Mouse (Mus musculus): ENCODE measurements around the gene Fxyd4. TPM values are rescaled to one million over a fixed set of nuclear protein-coding genes. Genes with fewer than 3 reads are reported as not detected.

Fxyd4 gene
- polyA plus RNA-seq, 1 experiment from 2014 or later: 3.1 TPM

- H3K4me1 ChIP-seq: peaks cover 2% of the 10 kb centered on the region; the same call in 1 of the 2 replicates
- WGBS: 81% methylated on average over 17 of the region's 17 CpGs
- no peak for ATAC-seq (ENCODE audit: low FRiP score)
- H3K4me2 ChIP-seq (replicated peaks): no peak within 1 kb of the TSS
- no peak within 1 kb of the TSS for H3K4me3 ChIP-seq
- H3K9me3 ChIP-seq (replicated peaks): no peaks in the 10 kb centered on the region
- H3K27ac ChIP-seq: no peak within 1 kb of the TSS
- no peaks in the 10 kb centered on the region for H3K36me3 ChIP-seq
- no peak within 1 kb of the TSS for H3K9ac ChIP-seq
- no peaks in the 10 kb centered on the region for H3K27me3 ChIP-seq
These were observed 37.1 kb downstream of the Fxyd4 start, which contains the start of gene Hnrnpf for GRCm38 (mm10) chr6:117900126-117901080. Gene Hnrnpf (plus strand): TSS chr6:117900324.

- Histone ChIP-seq H3K27ac (no peak overlapping the region), H3K9me3 (replicated peaks) (no peaks in the 10 kb centered on the region), H3K4me2 (replicated peaks) (no peak overlapping the region), H3K36me3 (no peaks in the 10 kb centered on the region), H3K4me3 (no peak overlapping the region), H3K4me1 (no peaks in the 10 kb centered on the region), H3K9ac (no peak overlapping the region), H3K27me3 (no peaks in the 10 kb centered on the region)
- no peak for ATAC-seq (ENCODE audit: low FRiP score)
- 85% methylated on average over 5 of the region's 5 CpGs for WGBS
These were observed 39.7 kb downstream of the Fxyd4 start for GRCm38 (mm10) chr6:117897800-117898199.

GRCm38 (mm10) chr6:117893435-117893834 is 44.1 kb downstream of the Fxyd4 start:
- H3K36me3 ChIP-seq: no peaks in the 10 kb centered on the region
- H3K9ac ChIP-seq: no peak overlapping the region
- H3K4me3 ChIP-seq: no peak overlapping the region
- H3K4me1 ChIP-seq: no peaks in the 10 kb centered on the region
- no peak for ATAC-seq (ENCODE audit: low FRiP score)
- no peak overlapping the region for H3K4me2 ChIP-seq (replicated peaks)
- no peaks in the 10 kb centered on the region for H3K9me3 ChIP-seq (replicated peaks)
- no peaks in the 10 kb centered on the region for H3K27me3 ChIP-seq
- 95% methylated on average over 2 of the region's 2 CpGs for WGBS
- no peak overlapping the region for H3K27ac ChIP-seq

GRCm38 (mm10) chr6:117892386-117892785 is 45.1 kb downstream of the Fxyd4 start:
- no peaks in the 10 kb centered on the region for H3K9me3 ChIP-seq (replicated peaks)
- no peaks in the 10 kb centered on the region for H3K36me3 ChIP-seq
- H3K9ac ChIP-seq: no peak overlapping the region
- no peak for ATAC-seq (ENCODE audit: low FRiP score)
- H3K4me1 ChIP-seq: no peaks in the 10 kb centered on the region
- H3K27me3 ChIP-seq: no peaks in the 10 kb centered on the region
- no peak overlapping the region for H3K4me2 ChIP-seq (replicated peaks)
- WGBS: 60% methylated on average over 3 of the region's 3 CpGs
- H3K27ac ChIP-seq: no peak overlapping the region
- no peak overlapping the region for H3K4me3 ChIP-seq

GRCm38 (mm10) chr6:117891369-117892160 is 45.9 kb downstream of the Fxyd4 start:
- no peak overlapping the region for H3K9ac ChIP-seq
- no peak for ATAC-seq (ENCODE audit: low FRiP score)
- H3K27me3 ChIP-seq: no peaks in the 10 kb centered on the region
- H3K9me3 ChIP-seq (replicated peaks): no peaks in the 10 kb centered on the region
- H3K4me2 ChIP-seq (replicated peaks): no peak overlapping the region
- H3K4me3 ChIP-seq: no peak overlapping the region
- 65% methylated on average over 14 of the region's 14 CpGs for WGBS
- no peaks in the 10 kb centered on the region for H3K36me3 ChIP-seq
- no peak overlapping the region for H3K27ac ChIP-seq
- no peaks in the 10 kb centered on the region for H3K4me1 ChIP-seq

DNA sequence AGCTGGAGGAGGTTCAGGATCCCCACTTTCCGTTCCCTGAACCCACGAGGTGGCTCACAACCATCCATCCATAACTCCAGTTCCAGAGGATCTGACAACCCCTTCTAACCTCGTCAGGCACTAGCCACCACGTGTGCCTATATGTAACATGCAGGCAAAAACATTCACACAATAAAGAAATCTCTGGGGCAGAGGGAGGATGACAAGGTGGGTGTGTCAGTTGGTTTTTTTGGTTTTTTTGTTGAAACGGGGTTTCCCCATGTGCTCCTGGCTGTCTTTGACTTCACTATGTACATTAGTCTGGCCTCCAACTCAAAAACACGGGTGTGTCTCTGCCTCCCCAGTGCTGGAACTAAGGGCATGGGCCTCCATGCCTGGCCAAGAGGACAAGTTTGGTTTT is 47.2 kb downstream of the Fxyd4 start:
- Histone ChIP-seq H3K36me3 (no peaks in the 10 kb centered on the region), H3K9ac (no peak overlapping the region), H3K4me2 (replicated peaks) (no peak overlapping the region), H3K27ac (no peak overlapping the region), H3K9me3 (replicated peaks) (no peaks in the 10 kb centered on the region), H3K4me1 (no peaks in the 10 kb centered on the region), H3K4me3 (no peak overlapping the region), H3K27me3 (no peaks in the 10 kb centered on the region)
- no peak for ATAC-seq (ENCODE audit: low FRiP score)
- WGBS: 83% methylated on average over 6 of the region's 6 CpGs

GRCm38 (mm10) chr6:117888642-117889096 is 48.8 kb downstream of the Fxyd4 start:
- no peak for ATAC-seq (ENCODE audit: low FRiP score)
- Histone ChIP-seq H3K4me2 (replicated peaks) (no peak overlapping the region), H3K4me1 (no peaks in the 10 kb centered on the region), H3K27me3 (no peaks in the 10 kb centered on the region), H3K9ac (no peak overlapping the region), H3K9me3 (replicated peaks) (no peaks in the 10 kb centered on the region), H3K27ac (no peak overlapping the region), H3K4me3 (no peak overlapping the region), H3K36me3 (no peaks in the 10 kb centered on the region)
- 75% methylated on average over 2 of the region's 2 CpGs for WGBS

DNA sequence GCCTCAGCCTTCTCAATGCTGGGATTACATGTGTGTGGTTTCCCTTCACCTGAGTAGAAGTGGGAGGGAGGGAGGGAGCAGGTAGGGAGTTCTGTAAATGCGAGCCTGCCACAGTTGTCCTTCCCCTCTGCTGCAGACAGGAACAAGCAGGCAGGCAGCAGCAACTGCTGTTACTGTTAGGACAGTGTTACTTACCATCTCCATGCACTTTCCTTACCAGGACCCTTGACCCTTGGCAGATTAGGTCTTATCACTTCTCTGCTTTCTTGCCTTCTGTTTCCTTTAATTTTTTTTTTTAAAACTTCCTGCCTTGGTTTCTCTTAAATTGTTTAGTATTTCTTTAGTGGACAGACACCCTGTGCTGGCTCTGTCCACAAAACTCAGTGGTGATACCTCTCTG is 49.5 kb downstream of the Fxyd4 start:
- H3K9ac ChIP-seq: no peak overlapping the region
- no peaks in the 10 kb centered on the region for H3K9me3 ChIP-seq (replicated peaks)
- no peaks in the 10 kb centered on the region for H3K36me3 ChIP-seq
- no peaks in the 10 kb centered on the region for H3K27me3 ChIP-seq
- WGBS: 33% methylated on average over 1 of the region's 1 CpGs
- H3K4me3 ChIP-seq: no peak overlapping the region
- no peak overlapping the region for H3K27ac ChIP-seq
- H3K4me1 ChIP-seq: no peaks in the 10 kb centered on the region
- no peak for ATAC-seq (ENCODE audit: low FRiP score)
- H3K4me2 ChIP-seq (replicated peaks): no peak overlapping the region

GRCm38 (mm10) chr6:117885943-117886342 is 51.5 kb downstream of the Fxyd4 start:
- 87% methylated on average over 2 of the region's 2 CpGs for WGBS

More at GRCm38 (mm10) chr6:117885943-117886342, 51.5 kb downstream of the Fxyd4 start:
- H3K27me3 ChIP-seq: no peaks in the 10 kb centered on the region
- no peak overlapping the region for H3K4me2 ChIP-seq (replicated peaks)
- peaks cover 3% of the 10 kb centered on the region for H3K4me1 ChIP-seq
- no peak for ATAC-seq (ENCODE audit: low FRiP score)
- no peak overlapping the region for H3K9ac ChIP-seq
- no peaks in the 10 kb centered on the region for H3K36me3 ChIP-seq
- no peak overlapping the region for H3K4me3 ChIP-seq
- H3K9me3 ChIP-seq (replicated peaks): no peaks in the 10 kb centered on the region
- H3K27ac ChIP-seq: no peak overlapping the region

Small RNAs within 50 kb of the gene (microRNA-seq; reads per million reads assigned to microRNA genes)
- not detected for gene Gm25535

Other genes starting within 250 kb of the Fxyd4 start
- 133 and 140 TPM in 2 replicates for gene Zfp637, start 96.5 kb downstream of the Fxyd4 start, polyA plus RNA-seq (2016; fragmentation: Nextera tagmentation; extraction: Ambion mirVana)
- gene Zfp239, start 75.6 kb downstream of the Fxyd4 start, polyA plus RNA-seq (2016; fragmentation: Nextera tagmentation; extraction: Ambion mirVana): 12.2 and 14.9 TPM in 2 replicates
- gene Hnrnpf, start 37.4 kb downstream of the Fxyd4 start, polyA plus RNA-seq (2016; fragmentation: Nextera tagmentation; extraction: Ambion mirVana): 474 and 480 TPM in 2 replicates
- 0.21 and 0.38 TPM in 2 replicates for gene Rasgef1a, start 73.7 kb upstream of the Fxyd4 start, polyA plus RNA-seq (2016; fragmentation: Nextera tagmentation; extraction: Ambion mirVana)
- 9.8 and 12.3 TPM in 2 replicates for gene Csgalnact2, start 201.4 kb upstream of the Fxyd4 start, polyA plus RNA-seq (2016; fragmentation: Nextera tagmentation; extraction: Ambion mirVana)